Mouse (Mus musculus): Measurements from ENCODE around the gene Selplg. TPM values are rescaled to one million over a fixed set of nuclear protein-coding genes. Genes with fewer than 3 reads are reported as not detected.
"Not testable (repeated sequence)": the region's sequence is repeated elsewhere in the genome, so short reads cannot be mapped to it uniquely, and the experiment has no call there.

Gene Selplg
- polyA plus RNA-seq, 1 experiment from 2014 or later, result 0.51 TPM

DNA sequence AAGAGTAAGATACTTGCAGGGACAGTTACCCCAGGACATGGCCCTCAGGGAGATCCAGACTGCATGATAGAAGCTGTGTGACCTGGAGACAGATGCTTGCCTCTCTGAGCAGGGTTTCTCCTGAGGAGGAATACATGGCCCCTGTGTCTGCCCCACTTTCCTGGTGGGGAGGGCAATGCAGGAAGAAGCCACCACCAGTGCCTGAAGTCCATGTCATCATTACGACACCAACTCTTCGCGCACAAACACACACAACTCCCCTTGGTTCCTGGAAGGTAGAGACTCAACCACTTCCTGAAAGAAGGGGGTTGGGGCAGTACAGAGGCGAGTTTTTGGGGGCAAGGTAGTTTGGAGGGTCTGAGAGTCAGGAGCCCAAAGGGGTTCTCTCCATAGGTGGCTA lies 8.2 kb downstream of the Selplg start:
- no peak overlapping the region for H3K4me2 ChIP-seq
- WGBS, result 79% methylated on average over 4 of the region's 4 CpGs
- no peaks in the 10 kb centered on the region; the same call in none of the 2 replicates for H3K27me3 ChIP-seq (replicated peaks)
- ATAC-seq (ENCODE audit: insufficient number of reproducible peaks, low FRiP score), result no peak
- H3K9me3 ChIP-seq (replicated peaks), result no peaks in the 10 kb centered on the region
- no peaks in the 10 kb centered on the region for H3K36me3 ChIP-seq
- H3K4me1 ChIP-seq (replicated peaks), result no peaks in the 10 kb centered on the region
- no peak overlapping the region for H3K4me3 ChIP-seq
- no peak overlapping the region for H3K9ac ChIP-seq
- H3K27ac ChIP-seq (ENCODE audit: poor library complexity, severe bottlenecking), result no peak overlapping the region

DNA sequence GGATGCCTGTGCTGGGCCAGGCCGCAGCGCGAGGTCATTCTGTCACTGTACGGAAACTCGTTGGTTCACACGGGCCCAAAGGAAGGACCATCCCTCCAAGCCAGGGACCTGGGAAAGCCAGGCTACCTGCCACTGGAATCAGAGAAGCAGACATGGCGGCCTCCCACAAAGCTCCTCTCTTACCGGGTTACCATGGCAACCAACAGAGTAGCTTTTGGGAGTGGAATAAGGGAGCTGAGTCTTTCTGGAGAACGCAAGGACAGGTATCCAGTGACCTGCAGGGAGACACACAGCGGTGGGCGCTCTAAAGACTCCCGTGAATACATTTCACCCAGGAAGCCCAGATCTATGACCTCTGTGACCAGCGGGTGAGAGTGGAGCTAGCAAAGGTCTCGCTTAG lies 13.9 kb downstream of the Selplg start:
- Histone ChIP-seq H3K27ac (ENCODE audit: poor library complexity, severe bottlenecking) (no peak overlapping the region), H3K4me2 (no peak overlapping the region), H3K4me1 (replicated peaks) (no peaks in the 10 kb centered on the region), H3K27me3 (replicated peaks) (peaks cover 30% of the 10 kb centered on the region), H3K36me3 (no peaks in the 10 kb centered on the region), H3K9ac (no peak overlapping the region), H3K4me3 (no peak overlapping the region), H3K9me3 (replicated peaks) (no peaks in the 10 kb centered on the region)
- ATAC-seq (ENCODE audit: insufficient number of reproducible peaks, low FRiP score), result no peak
- 63% methylated on average over 14 of the region's 14 CpGs for WGBS

GRCm38 (mm10) chr5:113815638-113816152 lies 16.7 kb downstream of the Selplg start:
- Histone ChIP-seq H3K4me3 (no peak overlapping the region), H3K27ac (ENCODE audit: poor library complexity, severe bottlenecking) (no peak overlapping the region), H3K4me1 (replicated peaks) (no peaks in the 10 kb centered on the region), H3K9me3 (replicated peaks) (no peaks in the 10 kb centered on the region; the same call in none of the 2 replicates), H3K36me3 (no peaks in the 10 kb centered on the region), H3K9ac (no peak overlapping the region), H3K27me3 (replicated peaks) (peaks cover 34% of the 10 kb centered on the region), H3K4me2 (0 out of 2 replicates have a peak overlapping the region, but pooled peaks have one; percentile 11)
- 15% methylated on average over 15 of the region's 15 CpGs for WGBS
- ATAC-seq (ENCODE audit: insufficient number of reproducible peaks, low FRiP score), result no peak

GRCm38 (mm10) chr5:113815041-113815389 lies 17.4 kb downstream of the Selplg start:
- Histone ChIP-seq H3K4me3 (no peak overlapping the region), H3K9me3 (replicated peaks) (peaks cover 5% of the 10 kb centered on the region), H3K27ac (ENCODE audit: poor library complexity, severe bottlenecking) (no peak overlapping the region), H3K9ac (no peak overlapping the region), H3K4me2 (no peak overlapping the region), H3K36me3 (no peaks in the 10 kb centered on the region), H3K4me1 (replicated peaks) (no peaks in the 10 kb centered on the region), H3K27me3 (replicated peaks) (peaks cover 34% of the 10 kb centered on the region)
- ATAC-seq (ENCODE audit: insufficient number of reproducible peaks, low FRiP score), result no peak
- 44% methylated on average over 11 of the region's 11 CpGs for WGBS

GRCm38 (mm10) chr5:113814111-113815040 lies 18.1 kb downstream of the Selplg start:
- WGBS, result 33% methylated on average over 27 of the region's 27 CpGs
- Histone ChIP-seq H3K4me2 (no peak overlapping the region), H3K4me1 (replicated peaks) (no peaks in the 10 kb centered on the region), H3K27ac (ENCODE audit: poor library complexity, severe bottlenecking) (no peak overlapping the region), H3K4me3 (no peak overlapping the region), H3K27me3 (replicated peaks) (peaks cover 34% of the 10 kb centered on the region), H3K36me3 (no peaks in the 10 kb centered on the region), H3K9ac (no peak overlapping the region), H3K9me3 (replicated peaks) (peaks cover 5% of the 10 kb centered on the region)
- no peak for ATAC-seq (ENCODE audit: insufficient number of reproducible peaks, low FRiP score)

- no peak overlapping the region for H3K4me2 ChIP-seq
- ATAC-seq (ENCODE audit: insufficient number of reproducible peaks, low FRiP score), result no peak
- no peaks in the 10 kb centered on the region for H3K4me1 ChIP-seq (replicated peaks)
- WGBS, result 13% methylated on average over 9 of the region's 9 CpGs
- no peak overlapping the region for H3K9ac ChIP-seq
- H3K4me3 ChIP-seq, result no peak overlapping the region
- no peaks in the 10 kb centered on the region for H3K36me3 ChIP-seq
- no peak overlapping the region for H3K27ac ChIP-seq (ENCODE audit: poor library complexity, severe bottlenecking)
- peaks cover 5% of the 10 kb centered on the region for H3K9me3 ChIP-seq (replicated peaks)
- peaks cover 30% of the 10 kb centered on the region for H3K27me3 ChIP-seq (replicated peaks)
Observed at GRCm38 (mm10) chr5:113813608-113814007, 18.8 kb downstream of the Selplg start.

GRCm38 (mm10) chr5:113812638-113813037 lies 19.8 kb downstream of the Selplg start:
- Histone ChIP-seq H3K27me3 (replicated peaks) (peaks cover 29% of the 10 kb centered on the region), H3K9ac (no peak overlapping the region), H3K9me3 (replicated peaks) (peaks cover 5% of the 10 kb centered on the region), H3K27ac (ENCODE audit: poor library complexity, severe bottlenecking) (no peak overlapping the region), H3K4me2 (no peak overlapping the region), H3K4me1 (replicated peaks) (peaks cover 9% of the 10 kb centered on the region), H3K4me3 (no peak overlapping the region), H3K36me3 (no peaks in the 10 kb centered on the region)
- 85% methylated on average over 2 of the region's 2 CpGs for WGBS
- no peak for ATAC-seq (ENCODE audit: insufficient number of reproducible peaks, low FRiP score)

- H3K27ac ChIP-seq (ENCODE audit: poor library complexity, severe bottlenecking); H3K9ac ChIP-seq; H3K4me1 ChIP-seq (replicated peaks); H3K4me3 ChIP-seq; H3K9me3 ChIP-seq (replicated peaks); H3K4me2 ChIP-seq; H3K36me3 ChIP-seq; ATAC-seq (ENCODE audit: insufficient number of reproducible peaks, low FRiP score): not testable (repeated sequence)
- WGBS, result 19% methylated on average over 11 of the region's 12 CpGs
- H3K27me3 ChIP-seq (replicated peaks), result peaks cover 30% of the 10 kb centered on the region
Observed at GRCm38 (mm10) chr5:113811824-113812420, 20.5 kb downstream of the Selplg start.

- H3K9me3 ChIP-seq (replicated peaks), result peaks cover 5% of the 10 kb centered on the region
- no peak overlapping the region for H3K27ac ChIP-seq (ENCODE audit: poor library complexity, severe bottlenecking)
- peaks cover 22% of the 10 kb centered on the region for H3K27me3 ChIP-seq (replicated peaks)
- peaks cover 9% of the 10 kb centered on the region for H3K4me1 ChIP-seq (replicated peaks)
- WGBS, result 89% methylated on average over 4 of the region's 4 CpGs
- H3K36me3 ChIP-seq, result no peaks in the 10 kb centered on the region
- no peak overlapping the region for H3K9ac ChIP-seq
- H3K4me3 ChIP-seq, result no peak overlapping the region
- ATAC-seq (ENCODE audit: insufficient number of reproducible peaks, low FRiP score), result no peak
- no peak overlapping the region for H3K4me2 ChIP-seq
Observed at GRCm38 (mm10) chr5:113810111-113810510, 22.3 kb downstream of the Selplg start.

- H3K36me3 ChIP-seq, result no peaks in the 10 kb centered on the region
- no peak for ATAC-seq (ENCODE audit: insufficient number of reproducible peaks, low FRiP score)
- peaks cover 9% of the 10 kb centered on the region for H3K4me1 ChIP-seq (replicated peaks)
- no peak overlapping the region for H3K9ac ChIP-seq
- 30% methylated on average over 2 of the region's 2 CpGs for WGBS
- no peak overlapping the region for H3K4me2 ChIP-seq
- peaks cover 5% of the 10 kb centered on the region for H3K9me3 ChIP-seq (replicated peaks)
- H3K27me3 ChIP-seq (replicated peaks), result 0 out of 2 replicates have a peak, but pooled peaks cover 8% of the 10 kb centered on the region
- no peak overlapping the region for H3K27ac ChIP-seq (ENCODE audit: poor library complexity, severe bottlenecking)
- no peak overlapping the region for H3K4me3 ChIP-seq
Observed at GRCm38 (mm10) chr5:113808177-113808576, 24.3 kb downstream of the Selplg start.

GRCm38 (mm10) chr5:113807712-113808111 lies 24.7 kb downstream of the Selplg start:
- peaks cover 9% of the 10 kb centered on the region for H3K4me1 ChIP-seq (replicated peaks)

More at GRCm38 (mm10) chr5:113807712-113808111, 24.7 kb downstream of the Selplg start:
- no peak for ATAC-seq (ENCODE audit: insufficient number of reproducible peaks, low FRiP score)
- 0 out of 2 replicates have a peak, but pooled peaks cover 5% of the 10 kb centered on the region for H3K27me3 ChIP-seq (replicated peaks)
- 41% methylated on average over 9 of the region's 9 CpGs for WGBS
- H3K27ac ChIP-seq (ENCODE audit: poor library complexity, severe bottlenecking), result no peak overlapping the region
- peaks cover 5% of the 10 kb centered on the region for H3K9me3 ChIP-seq (replicated peaks)
- H3K9ac ChIP-seq, result no peak overlapping the region
- no peak overlapping the region for H3K4me2 ChIP-seq
- H3K4me3 ChIP-seq, result no peak overlapping the region
- H3K36me3 ChIP-seq, result no peaks in the 10 kb centered on the region
